Mouse (Mus musculus) gonadal fat pad, adult 2 months (tissue): ENCODE results near the gene Ccdc62. TPM values are rescaled to one million over a fixed set of nuclear protein-coding genes. Genes with fewer than 3 reads are reported as not detected.

Experiments used
- DNase-seq: peaks from one replicate; pipeline ENCODE4 v3.0.0-alpha.2; 2012; ENCODE audit warnings: low read depth
- polyA plus RNA-seq: library from polyadenylated mRNA; depleted of rRNA; stranded (reverse); fragments of >200 nt; gene quantifications from 2 replicates; pipeline ENCODE4 v1.2.3, GENCODE M21; 2012

Gene Ccdc62
- polyA plus RNA-seq, 1 experiment, result 8.7 TPM

- DNase-seq, result no peak
Measured at GRCm38 (mm10) chr5:123979221-123979979, 48.9 kb downstream of the Ccdc62 start.

- no peak for DNase-seq
Measured at GRCm38 (mm10) chr5:123979980-123980369, 49.5 kb downstream of the Ccdc62 start.

GRCm38 (mm10) chr5:123980521-123981249, 50.2 kb downstream of the Ccdc62 start:
- peak; percentile 76 for DNase-seq

GRCm38 (mm10) chr5:123981250-123981554, 50.7 kb downstream of the Ccdc62 start:
- no peak for DNase-seq

GRCm38 (mm10) chr5:123982838-123983237, 52.4 kb downstream of the Ccdc62 start:
- DNase-seq, result no peak

- no peak for DNase-seq
Measured at GRCm38 (mm10) chr5:123985434-123985833, 55.0 kb downstream of the Ccdc62 start.

GRCm38 (mm10) chr5:123986925-123987324, 56.4 kb downstream of the Ccdc62 start:
- DNase-seq, result no peak

GRCm38 (mm10) chr5:123987511-123987910, 57.0 kb downstream of the Ccdc62 start:
- no peak for DNase-seq

- no peak for DNase-seq
Measured at GRCm38 (mm10) chr5:123989941-123990885, 59.7 kb downstream of the Ccdc62 start.

- DNase-seq, result no peak
Measured at GRCm38 (mm10) chr5:123991321-123991720, 60.8 kb downstream of the Ccdc62 start.

- no peak for DNase-seq
Measured at GRCm38 (mm10) chr5:123992193-123992637, 61.7 kb downstream of the Ccdc62 start.

GRCm38 (mm10) chr5:123992794-123993193, 62.3 kb downstream of the Ccdc62 start:
- no peak for DNase-seq

GRCm38 (mm10) chr5:123993263-123994036, 63.0 kb downstream of the Ccdc62 start:
- DNase-seq, result no peak

- DNase-seq, result no peak
Measured at GRCm38 (mm10) chr5:123994468-123994867, 64.0 kb downstream of the Ccdc62 start.

- no peak for DNase-seq
Measured at GRCm38 (mm10) chr5:123995388-123995787, 64.9 kb downstream of the Ccdc62 start.

- no peak for DNase-seq
Measured at GRCm38 (mm10) chr5:123996194-123996593, 65.7 kb downstream of the Ccdc62 start.

GRCm38 (mm10) chr5:123996695-123997094, 66.2 kb downstream of the Ccdc62 start:
- no peak for DNase-seq

GRCm38 (mm10) chr5:123997211-123997751, 66.8 kb downstream of the Ccdc62 start:
- DNase-seq, result no peak

- DNase-seq, result no peak
Measured at GRCm38 (mm10) chr5:123997811-123998210, 67.3 kb downstream of the Ccdc62 start.

- no peak for DNase-seq
Measured at GRCm38 (mm10) chr5:123998370-123998769, 67.9 kb downstream of the Ccdc62 start.

- no peak for DNase-seq
Measured at GRCm38 (mm10) chr5:124000824-124001223, 70.3 kb downstream of the Ccdc62 start.
